ENCODE assay signal across 9 mouse cellular contexts in the genomic region with DNA sequence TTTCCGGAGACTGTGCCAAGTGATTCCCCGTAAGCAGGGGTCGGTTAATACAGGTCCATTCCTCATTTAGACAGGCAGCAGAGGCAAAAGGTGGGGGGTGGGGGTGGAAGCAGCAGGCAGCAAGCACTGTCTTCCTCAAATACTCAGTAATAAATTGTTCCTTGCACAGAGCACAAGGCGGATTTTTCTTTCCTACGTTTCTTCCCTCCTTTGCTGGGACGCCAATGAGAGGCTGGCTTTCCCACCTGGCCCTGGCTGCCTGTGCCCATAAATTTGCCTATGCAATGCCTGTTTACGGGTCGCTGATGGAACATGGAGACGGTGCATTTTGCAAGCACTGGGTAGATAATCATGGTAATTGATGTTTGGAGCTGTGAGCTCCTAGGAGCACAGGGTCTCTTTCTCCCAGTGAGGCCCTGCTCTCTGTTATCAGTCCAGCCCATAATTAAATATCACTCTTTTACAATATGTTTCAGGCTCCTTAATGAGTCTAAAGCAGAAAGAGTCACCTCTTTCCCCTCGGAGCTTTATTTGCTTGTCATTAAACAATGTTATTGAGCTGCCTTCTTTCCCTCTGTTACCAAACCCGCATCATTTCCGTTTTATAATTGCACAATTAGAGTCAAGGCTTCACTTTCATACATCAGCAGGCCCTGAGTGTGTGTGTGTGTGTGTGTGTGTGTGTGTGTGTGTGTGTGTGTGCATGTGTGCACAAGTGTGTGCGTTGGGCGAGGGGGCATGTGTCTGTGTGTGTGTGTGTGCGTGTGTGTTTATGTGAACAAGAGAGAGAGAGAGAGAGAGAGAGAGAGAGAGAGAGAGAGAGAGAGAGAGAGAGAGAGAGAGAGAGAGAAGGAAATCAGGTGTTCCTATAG.
DNase-seq lines count a peak whose midpoint lies in the region; ATAC-seq and TF ChIP-seq lines count a peak whose summit lies in the region.
"Had no signal": no experiment of that assay in that cellular context is flagged by ENCODE, and none has a peak within 500 bp of the region (broad histone marks: within the 10 kb centered on the region; RNA-seq: fewer than 3 reads in every experiment).

No protein-coding gene starts in this region.

- peaks cover 25% of the 10 kb centered on the region for H3K4me1 ChIP-seq in forebrain, embryonic 14.5 days (ENCODE audit: control insufficient read depth, insufficient read depth, low read length)
- peaks cover 33% of the 10 kb centered on the region for H3K4me1 ChIP-seq in limb, embryonic 10.5 days
- peaks cover 21% of the 10 kb centered on the region for H3K4me1 ChIP-seq in neural tube, embryonic 15.5 days

- peak overlapping the region; percentile 40 for H3K9ac ChIP-seq in forebrain, embryonic 14.5 days (ENCODE audit: low read length)
- no peak overlapping the region for H3K9ac ChIP-seq in neural tube, embryonic 15.5 days (replicated peaks)

- intact Hi-C loops in left cerebral cortex, adult 2 months (cut with DNase I) = loop anchor here (5.0 to 10.0 kb wide), 2 partner anchors 346 to 968 kb away; no protein-coding TSS in a partner anchor

- no peak overlapping the region for H3K4me3 ChIP-seq in left cerebral cortex, adult 2 months
- no peak overlapping the region for H3K4me3 ChIP-seq in forebrain, embryonic 14.5 days (ENCODE audit: low read depth, low read length)
- no peak overlapping the region for H3K4me3 ChIP-seq in limb, embryonic 10.5 days
- H3K4me3 ChIP-seq in neural tube, embryonic 15.5 days (replicated peaks) = no peak overlapping the region

- WGBS in forebrain, embryonic 14.5 days = 9% methylated on average over 15 of the region's 15 CpGs
- WGBS in limb, embryonic 10.5 days = 31% methylated on average over 15 of the region's 15 CpGs
- 10% methylated on average over 14 of the region's 15 CpGs for WGBS in neural tube, embryonic 15.5 days

- no peaks in the 10 kb centered on the region for H3K36me3 ChIP-seq in forebrain, embryonic 14.5 days (ENCODE audit: control insufficient read depth, insufficient read depth, low read length)
- no peaks in the 10 kb centered on the region for H3K36me3 ChIP-seq in limb, embryonic 10.5 days
- no peaks in the 10 kb centered on the region for H3K36me3 ChIP-seq in neural tube, embryonic 15.5 days

- TF ChIP-seq CTCF in left cerebral cortex, adult 2 months (IDR thresholded peaks at IDR 0.05) = no peak

- H3K4me2 ChIP-seq in forebrain, embryonic 14.5 days (ENCODE audit: low read length) = peak overlapping the region; percentile 49
- peak overlapping the region; percentile 47 for H3K4me2 ChIP-seq in neural tube, embryonic 15.5 days

- no peaks in the 10 kb centered on the region for H3K27me3 ChIP-seq in forebrain, embryonic 14.5 days (replicated peaks; ENCODE audit: control insufficient read depth, insufficient read depth, low read length)
- H3K27me3 ChIP-seq in limb, embryonic 10.5 days (ENCODE audit: low read depth, poor library complexity, severe bottlenecking) = peaks cover 3% of the 10 kb centered on the region; the same call in 1 of the 2 replicates
- H3K27me3 ChIP-seq in neural tube, embryonic 15.5 days (replicated peaks) = no peaks in the 10 kb centered on the region

- H3K27ac ChIP-seq in left cerebral cortex, adult 2 months = peak overlapping the region; percentile 25
- H3K27ac ChIP-seq in forebrain, embryonic 14.5 days (ENCODE audit: low read depth, low read length) = peak overlapping the region; percentile 87
- peak overlapping the region; percentile 53 for H3K27ac ChIP-seq in limb, embryonic 10.5 days
- peak overlapping the region; percentile 67 for H3K27ac ChIP-seq in neural tube, embryonic 15.5 days (replicated peaks)

- no peaks in the 10 kb centered on the region for H3K9me3 ChIP-seq in forebrain, embryonic 14.5 days (replicated peaks; ENCODE audit: control insufficient read depth, low read length)
- no peaks in the 10 kb centered on the region for H3K9me3 ChIP-seq in limb, embryonic 10.5 days (replicated peaks)
- no peaks in the 10 kb centered on the region for H3K9me3 ChIP-seq in neural tube, embryonic 15.5 days (replicated peaks)

- peak; percentile 52 for ATAC-seq in forebrain, embryonic 14.5 days
- peak; percentile 42; the same call in 1 of the 2 replicates for ATAC-seq in neural tube, embryonic 15.5 days (ENCODE audit: low FRiP score)
- ATAC-seq in monocyte, adult 5-6 weeks (replicated peaks; ENCODE audit: insufficient number of reproducible peaks, low FRiP score, low TSS enrichment, poor library complexity, severe bottlenecking) = no peak

- DNase-seq in left cerebral cortex, adult 2 months (ENCODE audit: extremely low spot score in 1 of 2, low spot score in 2 of 2) = no peak
- DNase-seq in left cerebral cortex, adult 11 months (ENCODE audit: low spot score) = no peak
- peak; percentile 73 for DNase-seq in forebrain, embryonic 14.5 days (ENCODE audit: low spot score)
- DNase-seq in limb, embryonic 10.5 days (ENCODE audit: low spot score) = peak; percentile 50
- no peak for DNase-seq in frontal cortex, postnatal 14 days (ENCODE audit: low spot score in 2 of 2)
- no peak for DNase-seq in layer of hippocampus, adult 18-20 months (ENCODE audit: low spot score in 2 of 2)
- DNase-seq: right cerebral cortex, postnatal 4 days had no signal

Comparison
In these comparisons a context has a peak if more than half of its experiments do, and no peak if none do; other contexts are left out.
1. DNase-seq: peak in forebrain, embryonic 14.5 days (single experiment) and limb, embryonic 10.5 days (single experiment); none in left cerebral cortex, adult 2 months (0 of 2), left cerebral cortex, adult 11 months (single experiment), frontal cortex, postnatal 14 days (0 of 2) and layer of hippocampus, adult 18-20 months (0 of 2).
2. H3K27ac ChIP-seq: peak in every context shown above with its lines; median percentile 87 in forebrain, embryonic 14.5 days; 67 in neural tube, embryonic 15.5 days; 53 in limb, embryonic 10.5 days; 25 in left cerebral cortex, adult 2 months.